Mouse (Mus musculus) thymus, adult 2 months (tissue): ENCODE results near the gene Carns1.

Source experiments
- CTCF ChIP-seq: fragments of 200-500 bp; IDR thresholded peaks from 2 replicates; pipeline ENCODE4 v1.5.1; 2012; ENCODE audit warnings: mild to moderate bottlenecking, control low read depth, low read length, moderate library complexity, borderline replicate concordance; ENCODE audit not compliant: control insufficient read depth, poor library complexity, insufficient read depth; ENCODE audit errors: extremely low read depth
- POLR2A ChIP-seq: fragments of 200-500 bp; IDR thresholded peaks from 2 replicates; pipeline ENCODE4 v1.6.1; 2012; ENCODE audit warnings: mild to moderate bottlenecking, low read length, control low read depth, moderate library complexity; ENCODE audit not compliant: control insufficient read depth, poor library complexity, insufficient read depth; ENCODE audit errors: extremely low read depth

DNA sequence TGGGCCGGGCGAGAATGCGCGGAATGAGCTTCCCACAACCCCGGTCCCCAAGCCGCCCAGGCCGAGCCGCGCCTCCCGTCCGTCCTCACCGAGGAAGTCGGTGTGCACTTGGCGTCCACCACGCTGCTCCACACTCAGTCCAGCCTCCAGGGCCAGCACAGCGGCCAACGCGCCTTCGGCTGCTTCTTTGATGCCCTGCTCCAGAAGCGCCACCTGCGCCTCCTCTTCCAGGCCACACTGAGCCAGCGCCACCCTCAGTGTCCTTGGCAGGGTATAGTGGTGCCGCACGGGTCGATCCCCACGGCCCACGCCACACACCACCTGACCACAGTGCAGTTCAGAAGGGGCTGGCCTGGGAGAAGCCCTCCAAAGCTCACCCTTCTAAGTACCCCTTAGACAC, 5.5 kb downstream of the Carns1 start:
- TF ChIP-seq POLR2A, result no peak
- no peak for TF ChIP-seq CTCF
